Mouse (Mus musculus): Measurements from ENCODE around the gene Osbpl7. TPM values are rescaled to one million over a fixed set of nuclear protein-coding genes. Genes with fewer than 3 reads are reported as not detected.
A peak's percentile ranks its signal among the peaks of the same experiment; 100 is the strongest.

The Osbpl7 gene
- total and polyA plus RNA-seq, 2 experiments from 2014 or later, result 8.3 to 10.9 TPM

- Histone ChIP-seq H3K4me1 (ENCODE audit: insufficient read depth) (peaks cover 6% of the 10 kb centered on the region; the same call in 1 of the 2 replicates), H3K4me3 (ENCODE audit: low read depth, low read length) (peak within 1 kb of the TSS; percentile 59), H3K36me3 (ENCODE audit: insufficient read depth) (no peaks in the 10 kb centered on the region), H3K4me2 (ENCODE audit: low read depth) (peak within 1 kb of the TSS; percentile 75), H3K9ac (peak within 1 kb of the TSS; percentile 57), H3K27me3 (ENCODE audit: insufficient read depth, low read length) (0 out of 2 replicates have a peak, but pooled peaks cover under 1% of the 10 kb centered on the region), H3K27ac (ENCODE audit: low read depth, low read length) (no peak within 1 kb of the TSS), H3K9me3 (ENCODE audit: low read length) (no peaks in the 10 kb centered on the region)
- TF ChIP-seq CTCF (IDR thresholded peaks at IDR 0.05; ENCODE audit: low read depth), result peak; percentile 90
- WGBS, result 1% methylated on average over 25 of the region's 25 CpGs
- ATAC-seq (peak; percentile 92), DNase-seq (peak; percentile 91)
These were observed 20.6 kb upstream of the Osbpl7 start, which contains the start of gene Scrn2 for GRCm38 (mm10) chr11:97029686-97030417. Scrn2 (plus strand) TSS chr11:97029938.

- H3K4me3 ChIP-seq (ENCODE audit: low read depth, low read length), result peak overlapping the region; percentile 59
- no peaks in the 10 kb centered on the region for H3K36me3 ChIP-seq (ENCODE audit: insufficient read depth)
- no peak overlapping the region for H3K27ac ChIP-seq (ENCODE audit: low read depth, low read length)
- DNase-seq, result no peak
- H3K9me3 ChIP-seq (ENCODE audit: low read length), result no peaks in the 10 kb centered on the region
- peaks cover 6% of the 10 kb centered on the region; the same call in 1 of the 2 replicates for H3K4me1 ChIP-seq (ENCODE audit: insufficient read depth)
- no peak for TF ChIP-seq CTCF (IDR thresholded peaks at IDR 0.05; ENCODE audit: low read depth)
- peak overlapping the region; percentile 57; the same call in 1 of the 2 replicates for H3K9ac ChIP-seq
- WGBS, result 18% methylated on average over 15 of the region's 15 CpGs
- H3K4me2 ChIP-seq (ENCODE audit: low read depth), result peak overlapping the region; percentile 75
- H3K27me3 ChIP-seq (ENCODE audit: insufficient read depth, low read length), result no peaks in the 10 kb centered on the region
- no peak for ATAC-seq
These were observed 20.0 kb upstream of the Osbpl7 start for GRCm38 (mm10) chr11:97030426-97030825.

- Histone ChIP-seq H3K4me1 (ENCODE audit: insufficient read depth) (peaks cover 6% of the 10 kb centered on the region; the same call in 1 of the 2 replicates), H3K4me3 (ENCODE audit: low read depth, low read length) (no peak overlapping the region), H3K4me2 (ENCODE audit: low read depth) (no peak overlapping the region), H3K36me3 (ENCODE audit: insufficient read depth) (no peaks in the 10 kb centered on the region), H3K27me3 (ENCODE audit: insufficient read depth, low read length) (no peaks in the 10 kb centered on the region), H3K9me3 (ENCODE audit: low read length) (no peaks in the 10 kb centered on the region), H3K9ac (no peak overlapping the region), H3K27ac (ENCODE audit: low read depth, low read length) (no peak overlapping the region)
- no peak for TF ChIP-seq CTCF (IDR thresholded peaks at IDR 0.05; ENCODE audit: low read depth)
- no peak for ATAC-seq
- DNase-seq, result no peak
- WGBS, result 86% methylated on average over 12 of the region's 12 CpGs
These were observed 18.5 kb upstream of the Osbpl7 start for GRCm38 (mm10) chr11:97031977-97032376.

GRCm38 (mm10) chr11:97032499-97032898, 17.9 kb upstream of the Osbpl7 start:
- DNase-seq, result no peak

GRCm38 (mm10) chr11:97033781-97034180, 16.6 kb upstream of the Osbpl7 start:
- no peak overlapping the region for H3K9ac ChIP-seq
- 94% methylated on average over 4 of the region's 4 CpGs for WGBS
- no peaks in the 10 kb centered on the region for H3K9me3 ChIP-seq (ENCODE audit: low read length)
- no peak overlapping the region for H3K27ac ChIP-seq (ENCODE audit: low read depth, low read length)
- H3K27me3 ChIP-seq (ENCODE audit: insufficient read depth, low read length), result no peaks in the 10 kb centered on the region
- peaks cover 6% of the 10 kb centered on the region; the same call in 1 of the 2 replicates for H3K4me1 ChIP-seq (ENCODE audit: insufficient read depth)
- H3K4me3 ChIP-seq (ENCODE audit: low read depth, low read length), result no peak overlapping the region
- no peak for TF ChIP-seq CTCF (IDR thresholded peaks at IDR 0.05; ENCODE audit: low read depth)
- ATAC-seq, result no peak
- DNase-seq, result no peak
- H3K4me2 ChIP-seq (ENCODE audit: low read depth), result no peak overlapping the region
- no peaks in the 10 kb centered on the region for H3K36me3 ChIP-seq (ENCODE audit: insufficient read depth)

More at GRCm38 (mm10) chr11:97032499-97032898, 17.9 kb upstream of the Osbpl7 start:
- Histone ChIP-seq H3K9me3 (ENCODE audit: low read length) (no peaks in the 10 kb centered on the region), H3K36me3 (ENCODE audit: insufficient read depth) (no peaks in the 10 kb centered on the region), H3K27me3 (ENCODE audit: insufficient read depth, low read length) (no peaks in the 10 kb centered on the region), H3K4me1 (ENCODE audit: insufficient read depth) (peaks cover 6% of the 10 kb centered on the region; the same call in 1 of the 2 replicates), H3K4me2 (ENCODE audit: low read depth) (no peak overlapping the region), H3K9ac (no peak overlapping the region), H3K27ac (ENCODE audit: low read depth, low read length) (no peak overlapping the region), H3K4me3 (ENCODE audit: low read depth, low read length) (no peak overlapping the region)
- ATAC-seq, result no peak
- no peak for TF ChIP-seq CTCF (IDR thresholded peaks at IDR 0.05; ENCODE audit: low read depth)
- WGBS, result 96% methylated on average over 4 of the region's 4 CpGs

- no peak for ATAC-seq
- 82% methylated on average over 5 of the region's 5 CpGs for WGBS
- H3K27me3 ChIP-seq (ENCODE audit: insufficient read depth, low read length), result no peaks in the 10 kb centered on the region
These were observed 14.3 kb upstream of the Osbpl7 start for GRCm38 (mm10) chr11:97036141-97036540.

GRCm38 (mm10) chr11:97038881-97039280, 11.5 kb upstream of the Osbpl7 start:
- H3K36me3 ChIP-seq (ENCODE audit: insufficient read depth), result no peaks in the 10 kb centered on the region
- no peak for DNase-seq
- H3K27ac ChIP-seq (ENCODE audit: low read depth, low read length), result no peak overlapping the region
- H3K9ac ChIP-seq, result no peak overlapping the region
- no peaks in the 10 kb centered on the region for H3K27me3 ChIP-seq (ENCODE audit: insufficient read depth, low read length)
- H3K9me3 ChIP-seq (ENCODE audit: low read length), result no peaks in the 10 kb centered on the region
- TF ChIP-seq CTCF (IDR thresholded peaks at IDR 0.05; ENCODE audit: low read depth), result no peak
- ATAC-seq, result no peak
- H3K4me1 ChIP-seq (ENCODE audit: insufficient read depth), result peaks cover 8% of the 10 kb centered on the region
- H3K4me2 ChIP-seq (ENCODE audit: low read depth), result no peak overlapping the region
- 59% methylated on average over 7 of the region's 7 CpGs for WGBS
- H3K4me3 ChIP-seq (ENCODE audit: low read depth, low read length), result no peak overlapping the region

More at GRCm38 (mm10) chr11:97036141-97036540, 14.3 kb upstream of the Osbpl7 start:
- H3K27ac ChIP-seq (ENCODE audit: low read depth, low read length), result no peak overlapping the region
- H3K4me3 ChIP-seq (ENCODE audit: low read depth, low read length), result no peak overlapping the region
- no peaks in the 10 kb centered on the region for H3K4me1 ChIP-seq (ENCODE audit: insufficient read depth)
- no peak overlapping the region for H3K4me2 ChIP-seq (ENCODE audit: low read depth)
- H3K36me3 ChIP-seq (ENCODE audit: insufficient read depth), result no peaks in the 10 kb centered on the region
- no peaks in the 10 kb centered on the region for H3K9me3 ChIP-seq (ENCODE audit: low read length)
- no peak for TF ChIP-seq CTCF (IDR thresholded peaks at IDR 0.05; ENCODE audit: low read depth)
- no peak for DNase-seq
- no peak overlapping the region for H3K9ac ChIP-seq

Data from forebrain, postnatal 0 days (tissue).